8 mouse cellular contexts compared by ENCODE assay signal in the genomic region with DNA sequence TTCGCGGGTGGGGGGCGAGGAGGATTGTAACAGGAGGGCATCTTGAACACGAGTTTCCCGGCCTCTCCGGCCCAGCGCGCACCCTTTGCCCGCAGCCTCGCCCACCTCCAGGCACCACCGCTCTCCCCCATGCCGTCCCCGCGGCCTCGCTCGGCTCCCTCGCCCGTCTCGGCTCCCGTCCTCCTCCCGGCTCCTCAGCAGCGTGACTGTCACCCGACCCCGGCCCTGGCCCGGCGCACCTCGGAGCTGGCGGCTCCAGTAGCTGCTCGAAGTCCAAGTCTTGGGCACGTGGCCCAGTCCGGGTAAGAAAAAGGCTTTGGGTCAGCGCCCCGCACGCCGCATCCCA. TPM values are rescaled to one million over a fixed set of nuclear protein-coding genes. Genes with fewer than 3 reads are reported as not detected.
A peak's percentile ranks its signal among the peaks of the same experiment; 100 is the strongest.
DNase-seq lines count a peak whose midpoint lies in the region; ATAC-seq and TF ChIP-seq lines count a peak whose summit lies in the region.

No protein-coding gene starts in this region.

- no peaks in the 10 kb centered on the region for H3K9me3 ChIP-seq in liver, embryonic 13.5 days (replicated peaks)

- peak overlapping the region; percentile 89 for H3K4me3 ChIP-seq in thymus, adult 2 months (ENCODE audit: control insufficient read depth, insufficient read depth, low read length)
- peak overlapping the region; percentile 93 for H3K4me3 ChIP-seq in liver, embryonic 13.5 days (replicated peaks)

- H3K4me1 ChIP-seq in thymus, adult 2 months (replicated peaks; ENCODE audit: control insufficient read depth, insufficient read depth, low read length), result peaks cover 6% of the 10 kb centered on the region
- peaks cover 24% of the 10 kb centered on the region for H3K4me1 ChIP-seq in liver, embryonic 13.5 days (replicated peaks)

- TF ChIP-seq POLR2A in thymus, adult 2 months (IDR thresholded peaks at IDR 0.05; ENCODE audit: control insufficient read depth, extremely low read depth, insufficient read depth, low read length, poor library complexity), result no peak

- H3K9ac ChIP-seq in liver, embryonic 13.5 days, result peak overlapping the region; percentile 97

- no peaks in the 10 kb centered on the region for H3K27me3 ChIP-seq in thymus, adult 2 months (ENCODE audit: control insufficient read depth, insufficient read depth, low read length)
- 0 out of 2 replicates have a peak, but pooled peaks cover 4% of the 10 kb centered on the region for H3K27me3 ChIP-seq in liver, embryonic 13.5 days

- TF ChIP-seq CTCF in thymus, adult 2 months (IDR thresholded peaks at IDR 0.05; ENCODE audit: borderline replicate concordance, control insufficient read depth, extremely low read depth, insufficient read depth, low read length, poor library complexity), result no peak

- no peak overlapping the region for H3K27ac ChIP-seq in thymus, adult 2 months (ENCODE audit: control insufficient read depth, insufficient read depth, low read length)
- peak overlapping the region; percentile 92 for H3K27ac ChIP-seq in liver, embryonic 13.5 days

- WGBS in thymus, adult 2 months, result 2% methylated on average over 35 of the region's 35 CpGs
- under 1% methylated on average over 34 of the region's 35 CpGs for WGBS in liver, embryonic 13.5 days (ENCODE audit: insufficient replicate concordance)

- DNase-seq in cerebellum, postnatal 10 days, result no peak
- no peak for DNase-seq in thymus, adult 2 months
- no peak for DNase-seq in thymus, postnatal 36 days
- no peak for DNase-seq in liver, embryonic 13.5 days
- DNase-seq in adrenal gland, adult (ENCODE audit: inconsistent age in 2 of 2, low spot score in 1 of 2), result no peak
- no peak for DNase-seq in adrenal gland, postnatal 10 days
- DNase-seq in natural killer cell, adult 2 months (ENCODE audit: low spot score in 2 of 2), result no peak

- H3K36me3 ChIP-seq in thymus, adult 2 months (ENCODE audit: control insufficient read depth, insufficient read depth, low read length), result peaks cover 2% of the 10 kb centered on the region; the same call in 1 of the 2 replicates
- peaks cover 27% of the 10 kb centered on the region for H3K36me3 ChIP-seq in liver, embryonic 13.5 days

- peak overlapping the region; percentile 96 for H3K4me2 ChIP-seq in liver, embryonic 13.5 days

- peak; percentile 69 for ATAC-seq in cerebellum, adult (ENCODE audit: insufficient number of reproducible peaks, low FRiP score, low TSS enrichment)
- ATAC-seq in liver, embryonic 13.5 days (ENCODE audit: low read depth), result peak; percentile 62

RNA-seq across cellular contexts. Expression of gene 2310057M21Rik, which starts 0.3 kb away (rescaled TPM):
- 9.9 and 14.5 TPM in 2 replicates for polyA plus RNA-seq in thymus, adult 2 months (2012; rRNA removed)
- 11.1 and 12.4 TPM in 2 replicates for polyA plus RNA-seq in liver, embryonic 13.5 days (2015; fragmentation: Nextera tagmentation; extraction: Ambion mirVana)
- 10 to 100 TPM; 15.0 to 15.8 TPM for total RNA-seq in adrenal gland, postnatal 10 days (2021)

RNA-seq across cellular contexts. Expression of gene Pstk, which starts 8.7 kb away (rescaled TPM):
- 42.0 and 44.1 TPM in 2 replicates for polyA plus RNA-seq in thymus, adult 2 months (2012; rRNA removed)
- polyA plus RNA-seq in liver, embryonic 13.5 days (2015; fragmentation: Nextera tagmentation; extraction: Ambion mirVana), result 31.2 and 34.3 TPM in 2 replicates
- total RNA-seq in adrenal gland, postnatal 10 days (2021), result 10 to 100 TPM; 30.7 to 47.4 TPM

RNA-seq across cellular contexts. Expression of gene Fam24a, which starts 28.6 kb away (rescaled TPM):
- not detected in 2 replicates for polyA plus RNA-seq in thymus, adult 2 months (2012; rRNA removed)
- not detected in 2 replicates for polyA plus RNA-seq in liver, embryonic 13.5 days (2015; fragmentation: Nextera tagmentation; extraction: Ambion mirVana)
- not detected for total RNA-seq in adrenal gland, postnatal 10 days (2021)

RNA-seq across cellular contexts. Expression of gene Fam24b, which starts 32.9 kb away (rescaled TPM):
- 0.38 TPM in 1 of 2 replicates, not detected in the other for polyA plus RNA-seq in thymus, adult 2 months (2012; rRNA removed)
- polyA plus RNA-seq in liver, embryonic 13.5 days (2015; fragmentation: Nextera tagmentation; extraction: Ambion mirVana), result not detected in 2 replicates
- not detected for total RNA-seq in adrenal gland, postnatal 10 days (2021)

RNA-seq across cellular contexts. Expression of gene Cuzd1, which starts 40.1 kb away (rescaled TPM):
- 0.09 and 0.20 TPM in 2 replicates for polyA plus RNA-seq in thymus, adult 2 months (2012; rRNA removed)
- polyA plus RNA-seq in liver, embryonic 13.5 days (2015; fragmentation: Nextera tagmentation; extraction: Ambion mirVana), result not detected in 2 replicates
- total RNA-seq in adrenal gland, postnatal 10 days (2021), result not detected
